Mouse (Mus musculus) E14TG2a.4 (cell line): ENCODE measurements around the gene Tut4.

Experiments
- CTCF ChIP-seq: conservative IDR thresholded peaks from 2 replicates; pipeline ENCODE4 v1.5.1; 2014; ENCODE audit warnings: low read length
- NANOG ChIP-seq: IDR thresholded peaks from 2 replicates; pipeline ENCODE4 v1.6.1; 2014; ENCODE audit warnings: borderline replicate concordance, low read length, mixed read lengths
- POU5F1 ChIP-seq: IDR thresholded peaks from 2 replicates; pipeline ENCODE4 v1.6.1; 2014; ENCODE audit warnings: low read length, borderline replicate concordance

DNA sequence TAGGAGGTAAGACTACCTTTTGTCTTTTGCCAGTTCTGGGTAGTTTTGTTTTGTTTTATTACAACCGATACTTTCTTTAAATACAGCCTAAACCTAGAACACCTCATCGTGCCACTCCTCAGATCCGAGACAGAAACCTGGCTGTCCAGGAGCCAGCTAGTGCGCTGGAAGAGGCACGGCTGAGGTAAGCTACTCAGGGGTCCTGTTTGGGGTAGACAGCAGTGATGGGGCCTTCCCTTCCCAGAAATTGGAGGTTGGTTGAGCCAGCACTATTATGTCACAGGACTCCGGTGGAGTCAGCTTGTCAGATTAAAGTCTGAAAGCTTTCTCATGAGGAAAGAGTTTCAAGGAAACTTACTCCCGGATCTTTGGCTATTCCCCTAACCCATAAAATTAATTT, 142.6 kb downstream of the Tut4 start:
- no peak for TF ChIP-seq CTCF
- TF ChIP-seq POU5F1, result no peak
- no peak for TF ChIP-seq NANOG
